In genomic region chr9:35160662-35161061, GRCm38 (mm10) we compare ENCODE assay signal across 26 mouse cellular contexts. TPM values are rescaled to one million over a fixed set of nuclear protein-coding genes. Genes with fewer than 3 reads are reported as not detected.
A peak's percentile ranks its signal among the peaks of the same experiment; 100 is the strongest.
DNase-seq lines count a peak whose midpoint lies in the region; ATAC-seq and TF ChIP-seq lines count a peak whose summit lies in the region.
"Had no signal": no experiment of that assay in that cellular context is flagged by ENCODE, and none has a peak within 500 bp of the region (broad histone marks: within the 10 kb centered on the region; RNA-seq: fewer than 3 reads in every experiment).

No protein-coding gene starts in this region.

- H3K4me3 ChIP-seq in kidney, postnatal 0 days (replicated peaks; ENCODE audit: low read depth, low read length), result no peak overlapping the region
- H3K4me3 ChIP-seq in liver, adult 2 months (ENCODE audit: insufficient read depth, low read depth, low read length), result no peak overlapping the region
- H3K4me3 ChIP-seq in liver, postnatal 0 days (ENCODE audit: low read depth, low read length), result no peak overlapping the region
- H3K4me3 ChIP-seq: embryonic facial prominence, embryonic 13.5 days; embryonic facial prominence, embryonic 15.5 days; erythroblast, embryonic 14.5 days; forebrain, embryonic 10.5 days; forebrain, embryonic 12.5 days had no signal

- H3K9ac ChIP-seq in kidney, postnatal 0 days (ENCODE audit: low read depth, low read length), result no peak overlapping the region
- H3K9ac ChIP-seq in liver, adult 2 months (ENCODE audit: low read depth, low read length), result no peak overlapping the region
- H3K9ac ChIP-seq in liver, postnatal 0 days (replicated peaks), result no peak overlapping the region
- H3K9ac ChIP-seq: embryonic facial prominence, embryonic 13.5 days; embryonic facial prominence, embryonic 15.5 days; forebrain, embryonic 12.5 days had no signal

- no peak overlapping the region for H3K27ac ChIP-seq in kidney, postnatal 0 days
- H3K27ac ChIP-seq in liver, adult 2 months (replicated peaks; ENCODE audit: insufficient read depth, low read depth, low read length), result no peak overlapping the region
- H3K27ac ChIP-seq in liver, postnatal 0 days (ENCODE audit: low read depth), result no peak overlapping the region
- H3K27ac ChIP-seq: embryonic facial prominence, embryonic 13.5 days; embryonic facial prominence, embryonic 15.5 days; forebrain, embryonic 10.5 days; forebrain, embryonic 12.5 days had no signal

- peaks cover 18% of the 10 kb centered on the region; the same call in 1 of the 2 replicates for H3K79me2 ChIP-seq in liver, adult 2 months (ENCODE audit: control insufficient read depth, insufficient read depth, low read length)

- no peaks in the 10 kb centered on the region for H3K27me3 ChIP-seq in kidney, postnatal 0 days (ENCODE audit: insufficient read depth, low read length)
- H3K27me3 ChIP-seq in liver, adult 2 months (ENCODE audit: control insufficient read depth, insufficient read depth, low read length), result no peaks in the 10 kb centered on the region
- no peaks in the 10 kb centered on the region for H3K27me3 ChIP-seq in liver, postnatal 0 days (ENCODE audit: insufficient read depth, low read length)
- H3K27me3 ChIP-seq: CH12.LX; embryonic facial prominence, embryonic 13.5 days; embryonic facial prominence, embryonic 15.5 days; forebrain, embryonic 12.5 days had no signal

- TF ChIP-seq EP300 in liver, postnatal 0 days (IDR thresholded peaks at IDR 0.05; ENCODE audit: low read depth), result no peak

- no peaks in the 10 kb centered on the region for H3K4me1 ChIP-seq in kidney, postnatal 0 days (replicated peaks; ENCODE audit: insufficient read depth, low read length)
- peaks cover 22% of the 10 kb centered on the region for H3K4me1 ChIP-seq in liver, adult 2 months (ENCODE audit: control insufficient read depth, insufficient read depth, low read length)
- H3K4me1 ChIP-seq in liver, postnatal 0 days (ENCODE audit: insufficient read depth), result no peaks in the 10 kb centered on the region
- H3K4me1 ChIP-seq: forebrain, embryonic 12.5 days had no signal

- peak; percentile 58 for DNase-seq in heart, adult 11 months
- no peak for DNase-seq in heart, adult 9 months (ENCODE audit: low spot score in 2 of 2)
- DNase-seq in kidney, postnatal 0 days (ENCODE audit: low spot score), result peak; percentile 58
- DNase-seq in kidney, adult 11 months, result no peak
- DNase-seq in liver, adult 2 months (ENCODE audit: extremely low read depth, low read depth, low spot score), result peak; percentile 49
- no peak for DNase-seq in liver, postnatal 0 days
- peak; percentile 80 for DNase-seq in Muller cell, postnatal 12 days (ENCODE audit: inconsistent ontology term)
- DNase-seq: adrenal gland, adult 2 months; adrenal gland, postnatal 10 days; adrenal gland, postnatal 25 days; B cell, adult 2 months; cerebellum, adult 11 months; cerebellum, adult 18-20 months; cerebellum, adult 8-10 months; cerebellum, adult 9-11 months; cerebellum, postnatal 36 days; embryo, embryonic 11 days had no signal

- no peaks in the 10 kb centered on the region for H3K36me3 ChIP-seq in kidney, postnatal 0 days (ENCODE audit: insufficient read depth, low read length)
- peaks cover 1% of the 10 kb centered on the region; the same call in 1 of the 2 replicates for H3K36me3 ChIP-seq in liver, adult 2 months (ENCODE audit: control insufficient read depth, insufficient read depth, low read length)
- peaks cover 6% of the 10 kb centered on the region; the same call in 1 of the 2 replicates for H3K36me3 ChIP-seq in liver, postnatal 0 days (replicated peaks; ENCODE audit: insufficient read depth, low read length)
- H3K36me3 ChIP-seq: embryonic facial prominence, embryonic 15.5 days; forebrain, embryonic 12.5 days had no signal

- H3K4me2 ChIP-seq in kidney, postnatal 0 days (ENCODE audit: low read length), result no peak overlapping the region
- H3K4me2 ChIP-seq in liver, postnatal 0 days (ENCODE audit: low read depth, low read length), result no peak overlapping the region
- H3K4me2 ChIP-seq: embryonic facial prominence, embryonic 13.5 days; embryonic facial prominence, embryonic 15.5 days; forebrain, embryonic 12.5 days had no signal

- no peak for TF ChIP-seq CTCF in kidney, postnatal 0 days (IDR thresholded peaks at IDR 0.05; ENCODE audit: low read depth)
- no peak for TF ChIP-seq CTCF in liver, adult 2 months (IDR thresholded peaks at IDR 0.05; ENCODE audit: low read depth, low read length)
- no peak for TF ChIP-seq CTCF in liver, postnatal 0 days (IDR thresholded peaks at IDR 0.05; ENCODE audit: low read depth)

- TF ChIP-seq POLR2A in liver, adult 2 months (IDR thresholded peaks at IDR 0.05; ENCODE audit: extremely low read depth, insufficient read depth, low read length), result no peak

- 51% methylated on average over 2 of the region's 2 CpGs for WGBS in kidney, postnatal 0 days
- WGBS in liver, adult 2 months, result 87% methylated on average over 2 of the region's 2 CpGs
- 74% methylated on average over 2 of the region's 2 CpGs for WGBS in liver, postnatal 0 days (ENCODE audit: insufficient replicate concordance)

- no peaks in the 10 kb centered on the region for H3K9me3 ChIP-seq in kidney, postnatal 0 days (replicated peaks; ENCODE audit: low read length)
- H3K9me3 ChIP-seq in liver, postnatal 0 days (ENCODE audit: low read length), result no peaks in the 10 kb centered on the region
- H3K9me3 ChIP-seq: embryonic facial prominence, embryonic 13.5 days; embryonic facial prominence, embryonic 15.5 days; forebrain, embryonic 10.5 days; forebrain, embryonic 12.5 days; G1E had no signal

- no peak for ATAC-seq in kidney, postnatal 0 days (replicated peaks; ENCODE audit: low FRiP score, low read depth)
- ATAC-seq in liver, postnatal 0 days, result no peak
- ATAC-seq: CD4-positive, CD25-positive, alpha-beta regulatory T cell, adult 4 months; forebrain, embryonic 14.5 days had no signal

RNA-seq across cellular contexts. Expression of gene Dcps, which starts 15.2 kb away (rescaled TPM):
- 64.6 and 66.7 TPM in 2 replicates for polyA plus RNA-seq in kidney, postnatal 0 days (2015; fragmentation: Nextera tagmentation; extraction: Ambion mirVana)
- 21.0 and 21.2 TPM in 2 replicates for total RNA-seq in liver, adult 2 months (2014; rRNA removed)
- polyA plus RNA-seq in liver, adult 2 months (2012; rRNA removed), result 24.0 and 27.4 TPM in 2 replicates
- 23.7 and 23.9 TPM in 2 replicates for polyA plus RNA-seq in liver, postnatal 0 days (2015; fragmentation: Nextera tagmentation; extraction: Ambion mirVana)

RNA-seq across cellular contexts. Expression of gene Srpr, which starts 39.3 kb away (rescaled TPM):
- 130 and 139 TPM in 2 replicates for polyA plus RNA-seq in kidney, postnatal 0 days (2015; fragmentation: Nextera tagmentation; extraction: Ambion mirVana)
- 55.2 and 75.4 TPM in 2 replicates for total RNA-seq in liver, adult 2 months (2014; rRNA removed)
- polyA plus RNA-seq in liver, adult 2 months (2012; rRNA removed), result 88.5 and 91.0 TPM in 2 replicates
- polyA plus RNA-seq in liver, postnatal 0 days (2015; fragmentation: Nextera tagmentation; extraction: Ambion mirVana), result 93.4 and 94.4 TPM in 2 replicates

RNA-seq across cellular contexts. Expression of gene Tirap, which starts 39.4 kb away (rescaled TPM):
- polyA plus RNA-seq in kidney, postnatal 0 days (2015; fragmentation: Nextera tagmentation; extraction: Ambion mirVana), result 7.4 and 10.2 TPM in 2 replicates
- total RNA-seq in liver, adult 2 months (2014; rRNA removed), result 12.3 and 13.3 TPM in 2 replicates
- polyA plus RNA-seq in liver, adult 2 months (2012; rRNA removed), result 23.6 and 24.2 TPM in 2 replicates
- 8.8 and 10.6 TPM in 2 replicates for polyA plus RNA-seq in liver, postnatal 0 days (2015; fragmentation: Nextera tagmentation; extraction: Ambion mirVana)

RNA-seq across cellular contexts. Expression of gene St3gal4, which starts 41.6 kb away (rescaled TPM):
- polyA plus RNA-seq in kidney, postnatal 0 days (2015; fragmentation: Nextera tagmentation; extraction: Ambion mirVana), result 11.7 and 13.1 TPM in 2 replicates
- 72.2 and 74.6 TPM in 2 replicates for total RNA-seq in liver, adult 2 months (2014; rRNA removed)
- polyA plus RNA-seq in liver, adult 2 months (2012; rRNA removed), result 26.5 TPM in 2 replicates
- polyA plus RNA-seq in liver, postnatal 0 days (2015; fragmentation: Nextera tagmentation; extraction: Ambion mirVana), result 23.6 and 26.5 TPM in 2 replicates

RNA-seq across cellular contexts. Expression of gene Foxred1, which starts 50.2 kb away (rescaled TPM):
- 36.8 and 40.9 TPM in 2 replicates for polyA plus RNA-seq in kidney, postnatal 0 days (2015; fragmentation: Nextera tagmentation; extraction: Ambion mirVana)
- total RNA-seq in liver, adult 2 months (2014; rRNA removed), result 27.6 and 31.8 TPM in 2 replicates
- polyA plus RNA-seq in liver, adult 2 months (2012; rRNA removed), result 21.6 and 28.9 TPM in 2 replicates
- polyA plus RNA-seq in liver, postnatal 0 days (2015; fragmentation: Nextera tagmentation; extraction: Ambion mirVana), result 26.7 and 29.2 TPM in 2 replicates

Comparison
In these comparisons a context has a peak if more than half of its experiments do, and no peak if none do; other contexts are left out.
1. DNase-seq: peak in heart, adult 11 months (single experiment), kidney, postnatal 0 days (single experiment), liver, adult 2 months (single experiment) and Muller cell, postnatal 12 days (single experiment); none in heart, adult 9 months (0 of 2), kidney, adult 11 months (single experiment) and liver, postnatal 0 days (single experiment).